17 mouse cellular contexts compared by ENCODE assay signal in the genomic region with DNA sequence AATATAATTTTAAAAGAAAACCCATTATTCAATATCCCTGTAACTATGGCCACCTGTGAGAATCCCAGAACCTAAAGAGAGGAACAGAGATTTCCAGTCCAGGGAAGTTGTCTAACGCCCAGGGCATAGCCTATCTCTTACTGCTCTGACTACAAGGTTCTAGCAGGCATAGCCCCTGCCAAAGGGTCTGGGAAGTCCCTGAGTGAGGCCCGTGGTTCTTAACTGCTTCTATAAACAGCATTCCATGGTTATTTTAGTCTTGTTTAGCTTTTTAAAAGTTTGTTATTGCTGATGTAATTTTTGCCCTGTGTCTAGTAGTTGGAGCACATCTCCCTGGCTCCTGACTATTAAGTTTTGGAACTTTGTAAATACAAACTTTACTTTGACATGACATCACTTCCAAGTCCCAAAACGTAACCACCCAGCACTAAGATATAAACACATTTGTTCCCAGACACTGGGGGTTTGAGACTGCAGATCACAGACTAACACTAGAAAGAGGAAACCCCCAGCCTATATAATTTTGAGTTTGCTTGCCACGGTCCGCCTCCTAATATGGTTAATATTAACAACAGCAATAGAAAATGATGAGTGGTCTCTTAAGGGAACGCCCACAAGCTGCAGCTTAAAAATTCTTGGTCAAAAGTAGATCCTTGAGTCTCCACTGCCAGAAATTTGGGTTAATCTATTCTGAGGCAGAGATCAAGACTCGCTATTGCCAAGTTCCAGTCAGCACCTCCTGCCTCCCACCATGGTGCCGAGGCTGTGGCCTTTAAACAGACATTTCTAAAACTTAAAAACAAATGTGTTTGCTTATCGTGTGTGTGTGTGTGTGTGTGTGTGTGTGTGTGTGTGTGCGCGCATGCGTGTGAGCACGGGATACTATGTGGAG. TPM values are rescaled to one million over a fixed set of nuclear protein-coding genes. Genes with fewer than 3 reads are reported as not detected.
DNase-seq lines count a peak whose midpoint lies in the region; ATAC-seq and TF ChIP-seq lines count a peak whose summit lies in the region.
"Had no signal": no experiment of that assay in that cellular context is flagged by ENCODE, and none has a peak within 500 bp of the region (broad histone marks: within the 10 kb centered on the region; RNA-seq: fewer than 3 reads in every experiment).

No protein-coding gene starts in this region.

- no peak for TF ChIP-seq POLR2A in lung, adult 2 months (IDR thresholded peaks at IDR 0.05; ENCODE audit: borderline replicate concordance, extremely low read depth, low read depth, low read length)

- H3K27ac ChIP-seq in lung, embryonic 14.5 days (ENCODE audit: low read depth): peak overlapping the region; percentile 50; the same call in 1 of the 2 replicates
- peak overlapping the region; percentile 33; the same call in 1 of the 2 replicates for H3K27ac ChIP-seq in intestine, embryonic 14.5 days (ENCODE audit: low read depth)
- no peak overlapping the region for H3K27ac ChIP-seq in neural tube, embryonic 15.5 days (replicated peaks)
- H3K27ac ChIP-seq: embryonic facial prominence, embryonic 13.5 days; forebrain, embryonic 10.5 days; limb, embryonic 12.5 days had no signal

- H3K36me3 ChIP-seq in lung, embryonic 14.5 days (ENCODE audit: insufficient read depth): no peaks in the 10 kb centered on the region
- H3K36me3 ChIP-seq in intestine, embryonic 14.5 days (ENCODE audit: control insufficient read depth, insufficient read depth, low read length): no peaks in the 10 kb centered on the region
- H3K36me3 ChIP-seq in neural tube, embryonic 15.5 days: no peaks in the 10 kb centered on the region
- H3K36me3 ChIP-seq: embryonic facial prominence, embryonic 13.5 days; forebrain, embryonic 10.5 days; limb, embryonic 12.5 days had no signal

- no peak for TF ChIP-seq CTCF in lung, embryonic 14.5 days (IDR thresholded peaks at IDR 0.05; ENCODE audit: low read depth)
- TF ChIP-seq CTCF in lung, adult 2 months (IDR thresholded peaks at IDR 0.05; ENCODE audit: insufficient read depth, low read length): no peak

- peak; percentile 74 for ATAC-seq in lung, embryonic 14.5 days (ENCODE audit: insufficient read depth)
- ATAC-seq in intestine, embryonic 14.5 days (replicated peaks; ENCODE audit: low FRiP score, low TSS enrichment, low read depth): no peak
- no peak for ATAC-seq in CD4-positive, CD25-positive, alpha-beta regulatory T cell, adult 4 months
- ATAC-seq in inflammation-experienced regulatory T-cells, adult 6 months: no peak
- no peak for ATAC-seq in neural tube, embryonic 15.5 days (ENCODE audit: low FRiP score)

- DNase-seq in lung, embryonic 14.5 days: peak; percentile 81
- no peak for DNase-seq in lung, adult 2 months
- DNase-seq in intestine, embryonic 14.5 days (ENCODE audit: low spot score): no peak
- DNase-seq in lung, postnatal 25 days (ENCODE audit: low spot score): peak; percentile 7
- DNase-seq: adrenal gland, adult 8-10 months; cerebellum, adult 18-20 months; gastrocnemius, postnatal 25 days; kidney, adult 8-10 months; layer of hippocampus, postnatal 36 days; midbrain, embryonic 14.5 days; right cerebral cortex, adult 18-20 months had no signal

- no peak overlapping the region for H3K9ac ChIP-seq in lung, embryonic 14.5 days
- H3K9ac ChIP-seq in intestine, embryonic 14.5 days (ENCODE audit: low read length): no peak overlapping the region
- H3K9ac ChIP-seq in neural tube, embryonic 15.5 days (replicated peaks): no peak overlapping the region
- H3K9ac ChIP-seq: embryonic facial prominence, embryonic 13.5 days; limb, embryonic 12.5 days had no signal

- H3K9me3 ChIP-seq in lung, embryonic 14.5 days (ENCODE audit: low read depth, low read length): no peaks in the 10 kb centered on the region
- no peaks in the 10 kb centered on the region for H3K9me3 ChIP-seq in intestine, embryonic 14.5 days (ENCODE audit: control insufficient read depth, low read length)
- no peaks in the 10 kb centered on the region for H3K9me3 ChIP-seq in neural tube, embryonic 15.5 days (replicated peaks)
- H3K9me3 ChIP-seq: embryonic facial prominence, embryonic 13.5 days; forebrain, embryonic 10.5 days; limb, embryonic 12.5 days had no signal

- no peak overlapping the region for H3K4me3 ChIP-seq in lung, embryonic 14.5 days (ENCODE audit: low read depth, low read length)
- H3K4me3 ChIP-seq in lung, adult 2 months (replicated peaks; ENCODE audit: extremely low read depth, low read depth, low read length): no peak overlapping the region
- H3K4me3 ChIP-seq in intestine, embryonic 14.5 days (ENCODE audit: low read depth, low read length): no peak overlapping the region
- no peak overlapping the region for H3K4me3 ChIP-seq in neural tube, embryonic 15.5 days (replicated peaks)
- H3K4me3 ChIP-seq: embryonic facial prominence, embryonic 13.5 days; forebrain, embryonic 10.5 days; limb, embryonic 12.5 days had no signal

- H3K4me2 ChIP-seq in lung, embryonic 14.5 days: no peak overlapping the region
- no peak overlapping the region for H3K4me2 ChIP-seq in intestine, embryonic 14.5 days (ENCODE audit: low read length)
- H3K4me2 ChIP-seq in neural tube, embryonic 15.5 days: no peak overlapping the region
- H3K4me2 ChIP-seq: embryonic facial prominence, embryonic 13.5 days; limb, embryonic 12.5 days had no signal

- H3K4me1 ChIP-seq in lung, embryonic 14.5 days (ENCODE audit: insufficient read depth): no peaks in the 10 kb centered on the region
- peaks cover 8% of the 10 kb centered on the region for H3K4me1 ChIP-seq in lung, adult 2 months (ENCODE audit: control insufficient read depth, insufficient read depth, low read length)
- peaks cover 4% of the 10 kb centered on the region for H3K4me1 ChIP-seq in intestine, embryonic 14.5 days (replicated peaks; ENCODE audit: control insufficient read depth, insufficient read depth, low read length)
- peaks cover 21% of the 10 kb centered on the region for H3K4me1 ChIP-seq in neural tube, embryonic 15.5 days

- peaks cover 21% of the 10 kb centered on the region for H3K27me3 ChIP-seq in lung, embryonic 14.5 days (ENCODE audit: insufficient read depth, low read length)
- H3K27me3 ChIP-seq in intestine, embryonic 14.5 days (replicated peaks; ENCODE audit: control insufficient read depth, insufficient read depth, low read length): peaks cover 27% of the 10 kb centered on the region
- H3K27me3 ChIP-seq in neural tube, embryonic 15.5 days (replicated peaks): peaks cover 20% of the 10 kb centered on the region

- 48% methylated on average over 13 of the region's 13 CpGs for WGBS in lung, embryonic 14.5 days
- 60% methylated on average over 13 of the region's 13 CpGs for WGBS in lung, adult 2 months
- WGBS in intestine, embryonic 14.5 days: 67% methylated on average over 13 of the region's 13 CpGs
- WGBS in neural tube, embryonic 15.5 days: 92% methylated on average over 13 of the region's 13 CpGs

RNA-seq across cellular contexts. Expression of gene Rgs6, which starts 24.9 kb away (rescaled TPM):
- polyA plus RNA-seq in lung, embryonic 14.5 days (2014; fragmentation: Nextera tagmentation; extraction: Ambion mirVana): 1.9 and 2.8 TPM in 2 replicates
- 3.1 and 3.8 TPM in 2 replicates for polyA plus RNA-seq in lung, adult 2 months (2012; rRNA removed)
- polyA plus RNA-seq in intestine, embryonic 14.5 days (2014; fragmentation: Nextera tagmentation; extraction: Ambion mirVana): 1.9 and 2.7 TPM in 2 replicates
- under 1 TPM in 1 of 2 experiments, not detected in 1; 0.28 TPM for polyA plus RNA-seq in CD4-positive, CD25-positive, alpha-beta regulatory T cell, adult 4 months (2017; shearing (Covaris generic))
- not detected for polyA plus RNA-seq in inflammation-experienced regulatory T-cells, adult 6 months (2017; shearing (Covaris generic))
- polyA plus RNA-seq in neural tube, embryonic 15.5 days (2015; fragmentation: Nextera tagmentation; extraction: Ambion mirVana): 7.1 and 7.3 TPM in 2 replicates

Comparison
In these comparisons a context has a peak if more than half of its experiments do, and no peak if none do; other contexts are left out.
1. DNase-seq: peak in lung, embryonic 14.5 days (single experiment) and lung, postnatal 25 days (single experiment); none in lung, adult 2 months (single experiment) and intestine, embryonic 14.5 days (single experiment).